Mouse (Mus musculus) heart, adult 2 months (tissue): Measurements from ENCODE around the gene Nceh1.

Experiments
- CTCF ChIP-seq: fragments of 200-600 bp; IDR thresholded peaks from 2 replicates; pipeline ENCODE4 v1.8.1; 2022; ENCODE audit warnings: antibody characterized with exemption, mild to moderate bottlenecking, moderate library complexity
- POLR2A ChIP-seq: fragments of 200-500 bp; IDR thresholded peaks from 2 replicates; pipeline ENCODE4 v1.6.1; 2011; ENCODE audit warnings: mild to moderate bottlenecking, low read depth, low read length, control low read depth; ENCODE audit not compliant: insufficient read depth

GRCm38 (mm10) chr3:27158910-27159309 is 23.9 kb upstream of the Nceh1 start:
- TF ChIP-seq POLR2A (no peak), CTCF (no peak)
